ENCODE assay signal across 8 mouse cellular contexts in the genomic region with DNA sequence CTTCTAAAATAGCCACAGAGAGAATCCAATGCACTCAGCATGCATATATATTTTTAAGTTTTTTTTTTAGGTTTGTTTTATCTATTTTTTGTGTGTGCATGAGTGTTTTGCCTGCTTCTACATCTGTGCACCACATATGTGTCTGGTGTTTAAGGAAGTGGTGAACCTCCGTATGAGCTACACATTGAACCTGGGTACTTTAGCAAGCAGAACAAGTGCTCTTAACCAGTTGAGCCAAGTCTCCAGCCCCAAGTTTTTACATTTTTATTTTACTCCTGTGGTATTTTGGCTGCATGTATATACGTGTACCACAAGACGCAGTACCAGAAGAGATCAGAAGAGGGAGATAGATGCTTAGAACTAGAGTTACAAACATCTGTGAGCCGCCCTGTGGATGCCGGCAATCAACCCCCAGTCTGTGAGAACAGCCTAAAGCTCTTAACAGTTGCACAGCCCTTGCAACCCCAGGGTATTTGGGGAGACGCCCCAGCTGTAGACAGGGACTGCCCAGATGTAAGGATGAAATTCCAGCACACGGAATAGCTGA. TPM values are rescaled to one million over a fixed set of nuclear protein-coding genes. Genes with fewer than 3 reads are reported as not detected.
A peak's percentile ranks its signal among the peaks of the same experiment; 100 is the strongest.
DNase-seq lines count a peak whose midpoint lies in the region; ATAC-seq and TF ChIP-seq lines count a peak whose summit lies in the region.

No protein-coding gene starts in this region.

- TF ChIP-seq POLR2A in MEL (IDR thresholded peaks at IDR 0.05; ENCODE audit: control insufficient read depth in 1 of 2, insufficient read depth in 1 of 2, low read depth in 1 of 2, low read length in 2 of 2, poor library complexity in 1 of 2) = no peak

- ATAC-seq in frontal cortex, adult (ENCODE audit: low TSS enrichment) = peak; percentile 69
- peak; percentile 1; the same call in 1 of the 2 replicates for ATAC-seq in hindbrain, embryonic 16.5 days
- peak; percentile 46 for ATAC-seq in liver, postnatal 0 days
- ATAC-seq in stomach, embryonic 15.5 days (ENCODE audit: insufficient read depth, low FRiP score, low read depth) = 0 out of 2 replicates have a peak, but pooled peaks have one; percentile 29

- H3K4me1 ChIP-seq in MEL (ENCODE audit: control insufficient read depth in 1 of 2, insufficient read depth in 2 of 2, low read length in 2 of 2) = peaks cover 2 to 23% of the 10 kb centered on the region in 2 experiments; a peak in 3 of 4 replicates
- peaks cover 41% of the 10 kb centered on the region for H3K4me1 ChIP-seq in erythroblast, embryonic 14.5 days (ENCODE audit: control insufficient read depth)
- H3K4me1 ChIP-seq in hindbrain, embryonic 16.5 days (ENCODE audit: control insufficient read depth, insufficient read depth, low read depth, low read length) = peaks cover 3% of the 10 kb centered on the region
- H3K4me1 ChIP-seq in liver, postnatal 0 days (ENCODE audit: insufficient read depth) = peaks cover 18% of the 10 kb centered on the region
- 0 out of 2 replicates have a peak, but pooled peaks cover 4% of the 10 kb centered on the region for H3K4me1 ChIP-seq in stomach, embryonic 15.5 days

- no peaks in the 10 kb centered on the region for H3K27me3 ChIP-seq in MEL (ENCODE audit: control insufficient read depth in 1 of 2, insufficient read depth in 2 of 2, low read length in 2 of 2)
- H3K27me3 ChIP-seq in erythroblast, embryonic 14.5 days (ENCODE audit: control insufficient read depth) = peaks cover 2% of the 10 kb centered on the region
- H3K27me3 ChIP-seq in hindbrain, embryonic 16.5 days (replicated peaks; ENCODE audit: control insufficient read depth, insufficient read depth, low read length) = no peaks in the 10 kb centered on the region
- no peaks in the 10 kb centered on the region for H3K27me3 ChIP-seq in liver, postnatal 0 days (ENCODE audit: insufficient read depth, low read length)
- H3K27me3 ChIP-seq in stomach, embryonic 15.5 days (replicated peaks) = no peaks in the 10 kb centered on the region

- H3K4me2 ChIP-seq in hindbrain, embryonic 16.5 days (ENCODE audit: low read length) = no peak overlapping the region; the same call in 1 of the 2 replicates
- peak overlapping the region; percentile 61 for H3K4me2 ChIP-seq in liver, postnatal 0 days (ENCODE audit: low read depth, low read length)
- H3K4me2 ChIP-seq in stomach, embryonic 15.5 days = peak overlapping the region; percentile 51; the same call in 1 of the 2 replicates

- H3K27ac ChIP-seq in MEL (ENCODE audit: control insufficient read depth, low read depth, low read length) = peak overlapping the region; percentile 83
- no peak overlapping the region for H3K27ac ChIP-seq in hindbrain, embryonic 16.5 days (ENCODE audit: low read depth, low read length)
- peak overlapping the region; percentile 56; the same call in 1 of the 2 replicates for H3K27ac ChIP-seq in liver, postnatal 0 days (ENCODE audit: low read depth)
- no peak overlapping the region for H3K27ac ChIP-seq in stomach, embryonic 15.5 days

- H3K4me3 ChIP-seq in MEL (ENCODE audit: control insufficient read depth in 1 of 2, insufficient read depth in 1 of 2, low read depth in 2 of 2, low read length in 2 of 2) = peak overlapping the region; percentile 23 to 63
- peak overlapping the region; percentile 72 for H3K4me3 ChIP-seq in erythroblast, embryonic 14.5 days (replicated peaks)
- no peak overlapping the region for H3K4me3 ChIP-seq in hindbrain, embryonic 16.5 days (ENCODE audit: low read length)
- H3K4me3 ChIP-seq in liver, postnatal 0 days (ENCODE audit: low read depth, low read length) = peak overlapping the region; percentile 48
- no peak overlapping the region for H3K4me3 ChIP-seq in stomach, embryonic 15.5 days (replicated peaks)

- 19% methylated on average over 7 of the region's 7 CpGs for WGBS in hindbrain, embryonic 16.5 days
- WGBS in liver, postnatal 0 days (ENCODE audit: insufficient replicate concordance) = 18% methylated on average over 7 of the region's 7 CpGs
- 20% methylated on average over 7 of the region's 7 CpGs for WGBS in stomach, embryonic 15.5 days

- peak overlapping the region; percentile 70 for H3K9ac ChIP-seq in MEL (ENCODE audit: control insufficient read depth, low read depth, low read length, poor library complexity, severe bottlenecking)
- no peak overlapping the region for H3K9ac ChIP-seq in hindbrain, embryonic 16.5 days (ENCODE audit: low read depth, low read length)
- peak overlapping the region; percentile 44; the same call in 1 of the 2 replicates for H3K9ac ChIP-seq in liver, postnatal 0 days (replicated peaks)
- H3K9ac ChIP-seq in stomach, embryonic 15.5 days = no peak overlapping the region

- TF ChIP-seq CTCF in MEL (IDR thresholded peaks at IDR 0.05 in 2 of 3, conservative IDR thresholded peaks at IDR 0.05 in 1 of 3; ENCODE audit: control insufficient read depth in 1 of 3, insufficient read depth in 1 of 3, low read depth in 2 of 3, low read length in 3 of 3, poor library complexity in 1 of 3, severe bottlenecking in 1 of 3) = peak in 2 of 3 experiments; percentile 66 to 94; a peak in 4 of 6 replicates
- peak; percentile 82 for TF ChIP-seq CTCF in liver, postnatal 0 days (IDR thresholded peaks at IDR 0.05; ENCODE audit: low read depth)

- TF ChIP-seq EP300 in MEL (IDR thresholded peaks at IDR 0.05; ENCODE audit: low read depth in 1 of 2, low read length in 2 of 2) = no peak
- TF ChIP-seq EP300 in liver, postnatal 0 days (IDR thresholded peaks at IDR 0.05; ENCODE audit: low read depth) = no peak

- H3K36me3 ChIP-seq in MEL (ENCODE audit: control insufficient read depth in 1 of 2, insufficient read depth in 2 of 2, low read length in 2 of 2) = peaks cover 0 to 23% of the 10 kb centered on the region in 2 experiments; a peak in 2 of 4 replicates
- H3K36me3 ChIP-seq in erythroblast, embryonic 14.5 days (ENCODE audit: control insufficient read depth) = no peaks in the 10 kb centered on the region
- H3K36me3 ChIP-seq in hindbrain, embryonic 16.5 days (ENCODE audit: control insufficient read depth, insufficient read depth, low read length) = no peaks in the 10 kb centered on the region
- no peaks in the 10 kb centered on the region for H3K36me3 ChIP-seq in liver, postnatal 0 days (replicated peaks; ENCODE audit: insufficient read depth, low read length)
- H3K36me3 ChIP-seq in stomach, embryonic 15.5 days = no peaks in the 10 kb centered on the region

- no peak for TF ChIP-seq RAD21 in MEL (IDR thresholded peaks at IDR 0.05; ENCODE audit: low read depth, low read length)

- H3K79me2 ChIP-seq in MEL (ENCODE audit: control insufficient read depth, insufficient read depth, low read length, poor library complexity) = no peaks in the 10 kb centered on the region

- no peak for DNase-seq in frontal cortex, postnatal 14 days (ENCODE audit: low spot score in 2 of 2)
- peak; percentile 99 for DNase-seq in MEL (ENCODE audit: low read depth, low spot score)
- DNase-seq in liver, postnatal 0 days = no peak
- no peak for DNase-seq in spleen, adult 18-20 months

- no peaks in the 10 kb centered on the region for H3K9me3 ChIP-seq in MEL (replicated peaks; ENCODE audit: insufficient read depth, low read length)
- peaks cover 13% of the 10 kb centered on the region for H3K9me3 ChIP-seq in erythroblast, embryonic 14.5 days (ENCODE audit: control insufficient read depth, low read length)
- no peaks in the 10 kb centered on the region for H3K9me3 ChIP-seq in hindbrain, embryonic 16.5 days (ENCODE audit: control insufficient read depth, low read length)
- H3K9me3 ChIP-seq in liver, postnatal 0 days (ENCODE audit: low read length) = no peaks in the 10 kb centered on the region
- no peaks in the 10 kb centered on the region for H3K9me3 ChIP-seq in stomach, embryonic 15.5 days

TF ChIP-seq in MEL, 35 proteins besides CTCF, POLR2A, EP300 and RAD21 (continues in another document):
- TF ChIP-seq CHD2 (IDR thresholded peaks at IDR 0.05; ENCODE audit: low read length) (no peak), TBP (IDR thresholded peaks at IDR 0.05; ENCODE audit: low read depth, low read length) (peak; percentile 50; the same call in 1 of the 2 replicates)

RNA-seq across cellular contexts. Expression of gene Keap1, which starts 17.7 kb away (rescaled TPM):
- total RNA-seq in MEL (2012; rRNA removed) = 168 and 174 TPM in 2 replicates
- 100 to 1,000 TPM in 1 of 2 experiments, 10 to 100 TPM in 1; 67.5 to 171 TPM for polyA plus RNA-seq in MEL (2012; ENCODE audit: insufficient read depth in 1 of 2, insufficient read length in 2 of 2, low read depth in 1 of 2, low replicate concordance in 2 of 2, missing spikeins in 1 of 2)
- polyA plus RNA-seq in erythroblast, embryonic 14.5 days (2012) = 4.2 and 5.2 TPM in 2 replicates
- polyA plus RNA-seq in hindbrain, embryonic 16.5 days (2015; fragmentation: Nextera tagmentation; extraction: Ambion mirVana) = 71.5 and 72.0 TPM in 2 replicates
- 22.9 and 26.5 TPM in 2 replicates for polyA plus RNA-seq in liver, postnatal 0 days (2015; fragmentation: Nextera tagmentation; extraction: Ambion mirVana)
- 61.1 and 61.6 TPM in 2 replicates for polyA plus RNA-seq in stomach, embryonic 15.5 days (2015; fragmentation: Nextera tagmentation; extraction: Ambion mirVana)

RNA-seq across cellular contexts. Expression of gene S1pr5, which starts 26.8 kb away (rescaled TPM):
- total RNA-seq in MEL (2012; rRNA removed) = 0.04 TPM in 1 of 2 replicates, not detected in the other
- under 1 TPM in 1 of 2 experiments, not detected in 1; 0.08 TPM for polyA plus RNA-seq in MEL (2012; ENCODE audit: insufficient read depth in 1 of 2, insufficient read length in 2 of 2, low read depth in 1 of 2, low replicate concordance in 2 of 2, missing spikeins in 1 of 2)
- polyA plus RNA-seq in erythroblast, embryonic 14.5 days (2012) = not detected in 2 replicates
- 5.5 and 5.7 TPM in 2 replicates for polyA plus RNA-seq in hindbrain, embryonic 16.5 days (2015; fragmentation: Nextera tagmentation; extraction: Ambion mirVana)
- 0.08 and 0.17 TPM in 2 replicates for polyA plus RNA-seq in liver, postnatal 0 days (2015; fragmentation: Nextera tagmentation; extraction: Ambion mirVana)
- 0.93 and 1.6 TPM in 2 replicates for polyA plus RNA-seq in stomach, embryonic 15.5 days (2015; fragmentation: Nextera tagmentation; extraction: Ambion mirVana)

RNA-seq across cellular contexts. Expression of gene Atg4d, which starts 43.6 kb away (rescaled TPM):
- total RNA-seq in MEL (2012; rRNA removed) = 76.4 and 83.9 TPM in 2 replicates
- 10 to 100 TPM in 1 of 2 experiments, not detected in 1; 99.7 TPM for polyA plus RNA-seq in MEL (2012; ENCODE audit: insufficient read depth in 1 of 2, insufficient read length in 2 of 2, low read depth in 1 of 2, low replicate concordance in 2 of 2, missing spikeins in 1 of 2)
- polyA plus RNA-seq in erythroblast, embryonic 14.5 days (2012) = 25.4 and 30.2 TPM in 2 replicates
- polyA plus RNA-seq in hindbrain, embryonic 16.5 days (2015; fragmentation: Nextera tagmentation; extraction: Ambion mirVana) = 52.6 and 52.8 TPM in 2 replicates
- polyA plus RNA-seq in liver, postnatal 0 days (2015; fragmentation: Nextera tagmentation; extraction: Ambion mirVana) = 49.3 and 51.2 TPM in 2 replicates
- 49.9 and 51.3 TPM in 2 replicates for polyA plus RNA-seq in stomach, embryonic 15.5 days (2015; fragmentation: Nextera tagmentation; extraction: Ambion mirVana)

RNA-seq across cellular contexts. Expression of gene Pde4a, which starts 55.9 kb away (rescaled TPM):
- total RNA-seq in MEL (2012; rRNA removed) = 13.8 and 16.6 TPM in 2 replicates
- polyA plus RNA-seq in MEL (2012; ENCODE audit: insufficient read depth in 1 of 2, insufficient read length in 2 of 2, low read depth in 1 of 2, low replicate concordance in 2 of 2, missing spikeins in 1 of 2) = 10 to 100 TPM; 45.6 to 53.9 TPM
- polyA plus RNA-seq in erythroblast, embryonic 14.5 days (2012) = 0.04 and 0.05 TPM in 2 replicates
- 47.7 and 50.5 TPM in 2 replicates for polyA plus RNA-seq in hindbrain, embryonic 16.5 days (2015; fragmentation: Nextera tagmentation; extraction: Ambion mirVana)
- polyA plus RNA-seq in liver, postnatal 0 days (2015; fragmentation: Nextera tagmentation; extraction: Ambion mirVana) = 1.4 and 1.5 TPM in 2 replicates
- 5.9 and 6.2 TPM in 2 replicates for polyA plus RNA-seq in stomach, embryonic 15.5 days (2015; fragmentation: Nextera tagmentation; extraction: Ambion mirVana)

Comparison
In these comparisons a context has a peak if more than half of its experiments do, and no peak if none do; other contexts are left out.
1. ATAC-seq: peak in every context shown above with its lines; median percentile 69 in frontal cortex, adult; 46 in liver, postnatal 0 days; 29 in stomach, embryonic 15.5 days; 1 in hindbrain, embryonic 16.5 days.
2. H3K27ac ChIP-seq: peak in MEL (single experiment) and liver, postnatal 0 days (single experiment); none in hindbrain, embryonic 16.5 days (single experiment) and stomach, embryonic 15.5 days (single experiment).
3. H3K4me3 ChIP-seq: peak in MEL (2 of 2), erythroblast, embryonic 14.5 days (single experiment) and liver, postnatal 0 days (single experiment); none in hindbrain, embryonic 16.5 days (single experiment) and stomach, embryonic 15.5 days (single experiment).
4. H3K9ac ChIP-seq: peak in MEL (single experiment) and liver, postnatal 0 days (single experiment); none in hindbrain, embryonic 16.5 days (single experiment) and stomach, embryonic 15.5 days (single experiment).